Mouse (Mus musculus) adrenal gland, adult 8-10 months (tissue): ENCODE results near the gene Casp3. TPM values are rescaled to one million over a fixed set of nuclear protein-coding genes. Genes with fewer than 3 reads are reported as not detected.
A peak's percentile ranks its signal among the peaks of the same experiment; 100 is the strongest.

Experiments
- DNase-seq: peaks from one replicate; pipeline ENCODE4 v3.0.0; 2022
- total RNA-seq, 4 experiments: library from RNA; stranded (reverse); gene quantifications; 2 replicates each; pipeline ENCODE4 v1.2.4; 2022

The Casp3 gene
- total RNA-seq, 4 experiments from 2014 or later = 16.3 to 21.5 (median 18.4) TPM

DNA sequence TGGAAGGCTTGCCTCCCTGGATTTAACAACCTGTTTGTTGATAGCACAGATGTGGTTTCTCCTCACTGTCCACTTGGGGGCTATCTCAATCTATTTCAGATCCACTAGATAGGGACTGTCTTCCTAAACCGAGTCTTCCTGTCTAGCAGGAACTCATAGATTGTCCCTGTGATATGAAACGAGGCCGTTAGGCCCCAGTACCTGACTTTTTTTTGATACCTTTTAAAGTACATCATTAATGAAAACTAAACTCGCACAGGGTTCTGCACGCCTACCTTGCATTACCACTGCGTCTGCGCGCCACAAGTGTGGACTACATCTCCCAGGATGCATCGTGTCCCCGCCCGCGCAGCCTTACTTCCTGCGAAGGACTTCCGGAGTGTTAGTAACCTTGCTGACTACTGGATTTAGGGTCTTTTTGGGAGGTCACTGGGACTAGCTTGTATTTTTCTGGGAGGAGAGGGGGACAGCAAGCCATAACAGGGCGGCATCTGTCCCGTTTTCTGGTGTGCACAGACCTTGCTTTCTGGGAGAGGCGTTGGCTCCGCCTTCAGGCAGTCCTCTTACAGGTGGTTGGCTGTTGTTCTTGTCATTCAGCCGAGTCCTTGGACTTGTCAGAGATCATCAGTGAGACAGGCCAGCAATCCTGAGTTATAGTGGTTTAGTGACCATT is 69.7 kb downstream of the Casp3 start:
- DNase-seq = peak; percentile 90

Other genes starting within 250 kb of the Casp3 start
- 100 to 1,000 TPM; 168 to 361 (median 321) TPM for gene Acsl1, start 146.3 kb upstream of the Casp3 start, total RNA-seq
- gene Cenpu, start 65.3 kb upstream of the Casp3 start, total RNA-seq = 1 to 10 TPM in 2 of 4 experiments, under 1 TPM in 2; 0.78 to 1.6 (median 1.3) TPM
- 10 to 100 TPM; 14.3 to 15.0 (median 14.6) TPM for gene Primpol, start 79 bp upstream of the Casp3 start, total RNA-seq
- 10 to 100 TPM; 55.9 to 62.2 (median 60.3) TPM for gene Irf2, start 122.4 kb downstream of the Casp3 start, total RNA-seq